Mouse (Mus musculus): ENCODE data around the gene Adam8. TPM values are rescaled to one million over a fixed set of nuclear protein-coding genes. Genes with fewer than 3 reads are reported as not detected.

Adam8 gene
- polyA plus RNA-seq, 1 experiment from 2014 or later: 2.9 TPM

- Histone ChIP-seq H3K27me3 (peaks cover 80% of the 10 kb centered on the region), H3K9ac (no peak within 1 kb of the TSS), H3K27ac (replicated peaks) (no peak within 1 kb of the TSS), H3K4me3 (peak within 1 kb of the TSS; percentile 30), H3K4me2 (peak within 1 kb of the TSS; percentile 50), H3K9me3 (no peaks in the 10 kb centered on the region), H3K36me3 (no peaks in the 10 kb centered on the region), H3K4me1 (replicated peaks) (peaks cover 12% of the 10 kb centered on the region)
- ATAC-seq (ENCODE audit: low FRiP score, low read depth): peak; percentile 73
- WGBS: 1% methylated on average over 56 of the region's 59 CpGs
Observed at GRCm38 (mm10) chr7:139943674-139944281, 48.6 kb downstream of the Adam8 start, which contains the start of gene Utf1. TSS of gene Utf1 (plus strand) at chr7:139943789.

- Histone ChIP-seq H3K36me3 (0 out of 2 replicates have a peak, but pooled peaks cover under 1% of the 10 kb centered on the region), H3K4me1 (replicated peaks) (peaks cover 12% of the 10 kb centered on the region), H3K9me3 (no peaks in the 10 kb centered on the region), H3K27me3 (peaks cover 51% of the 10 kb centered on the region), H3K4me3 (no peak overlapping the region), H3K4me2 (no peak overlapping the region), H3K27ac (replicated peaks) (no peak overlapping the region), H3K9ac (no peak overlapping the region)
- 66% methylated on average over 16 of the region's 16 CpGs for WGBS
- ATAC-seq (ENCODE audit: low FRiP score, low read depth): no peak
Observed at GRCm38 (mm10) chr7:139940476-139941209, 51.7 kb downstream of the Adam8 start.

- H3K4me3 ChIP-seq: no peak overlapping the region
Observed at GRCm38 (mm10) chr7:139937810-139938209, 54.6 kb downstream of the Adam8 start.

GRCm38 (mm10) chr7:139937138-139937537 lies 55.2 kb downstream of the Adam8 start:
- peaks cover 23% of the 10 kb centered on the region for H3K36me3 ChIP-seq
- no peaks in the 10 kb centered on the region for H3K4me1 ChIP-seq (replicated peaks)
- H3K9me3 ChIP-seq: no peaks in the 10 kb centered on the region
- no peak overlapping the region for H3K9ac ChIP-seq
- peaks cover 17% of the 10 kb centered on the region for H3K27me3 ChIP-seq
- no peak overlapping the region for H3K4me2 ChIP-seq
- WGBS: 82% methylated on average over 3 of the region's 3 CpGs
- H3K27ac ChIP-seq (replicated peaks): no peak overlapping the region
- ATAC-seq (ENCODE audit: low FRiP score, low read depth): no peak
- H3K4me3 ChIP-seq: no peak overlapping the region

More at GRCm38 (mm10) chr7:139937810-139938209, 54.6 kb downstream of the Adam8 start:
- H3K27ac ChIP-seq (replicated peaks): no peak overlapping the region
- no peak for ATAC-seq (ENCODE audit: low FRiP score, low read depth)
- H3K4me2 ChIP-seq: no peak overlapping the region
- 66% methylated on average over 5 of the region's 5 CpGs for WGBS
- no peaks in the 10 kb centered on the region for H3K4me1 ChIP-seq (replicated peaks)
- H3K9ac ChIP-seq: no peak overlapping the region
- H3K9me3 ChIP-seq: no peaks in the 10 kb centered on the region
- peaks cover 24% of the 10 kb centered on the region for H3K27me3 ChIP-seq
- H3K36me3 ChIP-seq: peaks cover 17% of the 10 kb centered on the region; the same call in 1 of the 2 replicates

- Histone ChIP-seq H3K9ac (no peak overlapping the region), H3K27ac (replicated peaks) (no peak overlapping the region), H3K9me3 (no peaks in the 10 kb centered on the region), H3K4me2 (no peak overlapping the region), H3K27me3 (peaks cover 13% of the 10 kb centered on the region), H3K36me3 (peaks cover 28% of the 10 kb centered on the region), H3K4me3 (no peak overlapping the region), H3K4me1 (replicated peaks) (no peaks in the 10 kb centered on the region)
- 89% methylated on average over 10 of the region's 10 CpGs for WGBS
- no peak for ATAC-seq (ENCODE audit: low FRiP score, low read depth)
Observed at GRCm38 (mm10) chr7:139936705-139937104, 55.7 kb downstream of the Adam8 start.

- Histone ChIP-seq H3K36me3 (peaks cover 42% of the 10 kb centered on the region), H3K9ac (no peak overlapping the region), H3K4me2 (no peak overlapping the region), H3K4me1 (replicated peaks) (no peaks in the 10 kb centered on the region), H3K4me3 (no peak overlapping the region), H3K9me3 (no peaks in the 10 kb centered on the region), H3K27me3 (no peaks in the 10 kb centered on the region), H3K27ac (replicated peaks) (no peak overlapping the region)
- 22% methylated on average over 11 of the region's 11 CpGs for WGBS
- peak; percentile 61; the same call in 1 of the 2 replicates for ATAC-seq (ENCODE audit: low FRiP score, low read depth)
Observed at GRCm38 (mm10) chr7:139930732-139931131, 61.6 kb downstream of the Adam8 start.

MicroRNAs encoded within 50 kb of the gene (microRNA counts, 519-probe panel; counts per million panel counts)
- microRNA mmu-miR-202-3p (1,162 counts per million, percentile 4 among the panel's probes with 10 or more counts), microRNA mmu-miR-202-5p (2,671 counts per million, percentile 49 among the panel's probes with 10 or more counts)

Small RNA genes within 50 kb of the gene (microRNA-seq; reads per million reads assigned to microRNA genes)
- gene Mir202 (0.65 reads per million), gene Mir7062 (1.5 reads per million), gene mmu-mir-7686 (not detected)

Other genes with a start within 250 kb of the Adam8 start
- 26.2 and 26.5 TPM in 2 replicates for gene Adgra1, start 158.4 kb downstream of the Adam8 start, polyA plus RNA-seq (2015; fragmentation: Nextera tagmentation; extraction: Ambion mirVana)
- 14.6 and 18.1 TPM in 2 replicates for gene Kndc1, start 97.9 kb downstream of the Adam8 start, polyA plus RNA-seq (2015; fragmentation: Nextera tagmentation; extraction: Ambion mirVana)
- not detected in 2 replicates for gene Utf1, start 48.8 kb downstream of the Adam8 start, polyA plus RNA-seq (2015; fragmentation: Nextera tagmentation; extraction: Ambion mirVana)
- gene 6430531B16Rik, start 13.8 kb downstream of the Adam8 start, polyA plus RNA-seq (2015; fragmentation: Nextera tagmentation; extraction: Ambion mirVana): 0.68 and 0.97 TPM in 2 replicates
- gene Zfp511, start 43.8 kb upstream of the Adam8 start, polyA plus RNA-seq (2015; fragmentation: Nextera tagmentation; extraction: Ambion mirVana): 48.1 and 56.8 TPM in 2 replicates
- gene Tubgcp2, start 44.1 kb upstream of the Adam8 start, polyA plus RNA-seq (2015; fragmentation: Nextera tagmentation; extraction: Ambion mirVana): 53.3 and 56.6 TPM in 2 replicates
- 5.5 and 9.5 TPM in 2 replicates for gene Msx3, start 56.5 kb upstream of the Adam8 start, polyA plus RNA-seq (2015; fragmentation: Nextera tagmentation; extraction: Ambion mirVana)
- 279 and 296 TPM in 2 replicates for gene Caly, start 90.0 kb upstream of the Adam8 start, polyA plus RNA-seq (2015; fragmentation: Nextera tagmentation; extraction: Ambion mirVana)
- not detected in 2 replicates for gene Prap1, start 100.8 kb upstream of the Adam8 start, polyA plus RNA-seq (2015; fragmentation: Nextera tagmentation; extraction: Ambion mirVana)
- gene Fuom, start 109.9 kb upstream of the Adam8 start, polyA plus RNA-seq (2015; fragmentation: Nextera tagmentation; extraction: Ambion mirVana): 37.6 and 41.2 TPM in 2 replicates
- 7.7 and 9.6 TPM in 2 replicates for gene Paox, start 123.2 kb upstream of the Adam8 start, polyA plus RNA-seq (2015; fragmentation: Nextera tagmentation; extraction: Ambion mirVana)
- gene Echs1, start 123.9 kb upstream of the Adam8 start, polyA plus RNA-seq (2015; fragmentation: Nextera tagmentation; extraction: Ambion mirVana): 115 and 120 TPM in 2 replicates
- 27.4 and 31.1 TPM in 2 replicates for gene Mtg1, start 145.0 kb upstream of the Adam8 start, polyA plus RNA-seq (2015; fragmentation: Nextera tagmentation; extraction: Ambion mirVana)
- 24.9 and 28.2 TPM in 2 replicates for gene Sprn, start 162.3 kb upstream of the Adam8 start, polyA plus RNA-seq (2015; fragmentation: Nextera tagmentation; extraction: Ambion mirVana)
- not detected in 2 replicates for gene Olfr522, start 172.2 kb upstream of the Adam8 start, polyA plus RNA-seq (2015; fragmentation: Nextera tagmentation; extraction: Ambion mirVana)
- gene Olfr523, start 180.7 kb upstream of the Adam8 start, polyA plus RNA-seq (2015; fragmentation: Nextera tagmentation; extraction: Ambion mirVana): not detected in 2 replicates
- not detected in 2 replicates for gene Olfr524, start 213.4 kb upstream of the Adam8 start, polyA plus RNA-seq (2015; fragmentation: Nextera tagmentation; extraction: Ambion mirVana)
- gene Cd163l1, start 225.7 kb upstream of the Adam8 start, polyA plus RNA-seq (2015; fragmentation: Nextera tagmentation; extraction: Ambion mirVana): 0.04 TPM in 1 of 2 replicates, not detected in the other